Mouse (Mus musculus): Measurements from ENCODE around the gene Hnrnpf. TPM values are rescaled to one million over a fixed set of nuclear protein-coding genes. Genes with fewer than 3 reads are reported as not detected.

Gene Hnrnpf
- polyA plus RNA-seq, 1 experiment from 2014 or later, result 907 TPM

Small RNA genes lying within 50 kb of the gene (microRNA-seq; reads per million reads assigned to microRNA genes)
- gene Gm25535, result not detected

Other genes with a start within 250 kb of the Hnrnpf start
- 99.2 and 128 TPM in 2 replicates for gene Zfp637, start 59.1 kb upstream of the Hnrnpf start, polyA plus RNA-seq (2016; fragmentation: Nextera tagmentation; extraction: Ambion mirVana)
- 14.6 and 17.3 TPM in 2 replicates for gene Zfp239, start 38.2 kb upstream of the Hnrnpf start, polyA plus RNA-seq (2016; fragmentation: Nextera tagmentation; extraction: Ambion mirVana)
- 3.4 and 3.6 TPM in 2 replicates for gene Fxyd4, start 37.4 kb downstream of the Hnrnpf start, polyA plus RNA-seq (2016; fragmentation: Nextera tagmentation; extraction: Ambion mirVana)
- gene Rasgef1a, start 111.1 kb downstream of the Hnrnpf start, polyA plus RNA-seq (2016; fragmentation: Nextera tagmentation; extraction: Ambion mirVana), result not detected in 2 replicates
- gene Csgalnact2, start 238.8 kb downstream of the Hnrnpf start, polyA plus RNA-seq (2016; fragmentation: Nextera tagmentation; extraction: Ambion mirVana), result 5.2 and 7.6 TPM in 2 replicates

Measured in limb, embryonic 10.5 days (tissue).